Mouse (Mus musculus): Measurements from ENCODE around the gene Madcam1.

DNA sequence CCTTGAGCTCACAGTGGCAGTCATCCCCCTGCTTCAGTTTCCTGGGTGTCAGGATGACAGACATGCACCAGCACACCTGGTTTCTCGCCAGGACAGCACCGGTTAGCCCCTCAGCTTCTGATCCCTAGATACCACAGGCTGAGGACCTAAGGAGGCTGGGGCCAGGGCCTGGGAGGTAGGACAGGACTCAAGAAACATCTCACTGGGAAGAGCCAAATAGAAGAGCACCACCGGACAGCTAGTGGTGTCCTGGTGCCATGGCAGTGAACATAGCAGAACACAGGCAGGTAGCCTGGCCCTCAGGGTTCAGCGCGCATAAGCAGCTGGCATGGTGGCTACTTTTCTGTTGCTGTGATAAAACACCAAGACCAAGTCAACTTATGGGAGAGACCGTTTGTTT lies 34.1 kb downstream of the Madcam1 start:
- TF ChIP-seq CTCF (IDR thresholded peaks at IDR 0.05; ENCODE audit: low read depth), result no peak
- no peak for TF ChIP-seq EP300 (IDR thresholded peaks at IDR 0.05; ENCODE audit: low read depth)
